Mouse (Mus musculus): ENCODE measurements around the gene Sema6b. TPM values are rescaled to one million over a fixed set of nuclear protein-coding genes. Genes with fewer than 3 reads are reported as not detected.

Gene Sema6b
- polyA plus RNA-seq (2015; fragmentation: Nextera tagmentation; extraction: Ambion mirVana): 10.9 and 11.1 TPM in 2 replicates

GRCm38 (mm10) chr17:56139858-56140595, at the start of gene Sema6b:
TSS of gene Sema6b (minus strand) at chr17:56140343.
- Histone ChIP-seq H3K27ac (replicated peaks) (peak within 1 kb of the TSS; percentile 78), H3K9me3 (no peaks in the 10 kb centered on the region), H3K4me1 (replicated peaks) (peaks cover 61% of the 10 kb centered on the region), H3K4me2 (peak within 1 kb of the TSS; percentile 76), H3K36me3 (no peaks in the 10 kb centered on the region), H3K27me3 (peaks cover 48% of the 10 kb centered on the region), H3K9ac (peak within 1 kb of the TSS; percentile 85), H3K4me3 (peak within 1 kb of the TSS; percentile 74)
- peak; percentile 42 for ATAC-seq (ENCODE audit: low read depth)
- under 1% methylated on average over 78 of the region's 79 CpGs for WGBS

GRCm38 (mm10) chr17:56185281-56186141, 45.4 kb upstream of the Sema6b start:
- Histone ChIP-seq H3K36me3 (peaks cover 59% of the 10 kb centered on the region), H3K9ac (peak overlapping the region; percentile 51; the same call in 1 of the 2 replicates), H3K4me2 (peak overlapping the region; percentile 27; the same call in 1 of the 2 replicates), H3K27ac (replicated peaks) (peak overlapping the region; percentile 83), H3K9me3 (no peaks in the 10 kb centered on the region), H3K27me3 (no peaks in the 10 kb centered on the region), H3K4me3 (no peak overlapping the region), H3K4me1 (replicated peaks) (peaks cover 31% of the 10 kb centered on the region)
- 19% methylated on average over 11 of the region's 11 CpGs for WGBS
- ATAC-seq (ENCODE audit: low read depth): peak; percentile 13; the same call in 1 of the 2 replicates

GRCm38 (mm10) chr17:56183658-56184103, 43.5 kb upstream of the Sema6b start, which contains the start of gene Mydgf:
TSS of gene Mydgf (minus strand) at chr17:56183920.
- peak within 1 kb of the TSS; percentile 94 for H3K4me2 ChIP-seq
- ATAC-seq (ENCODE audit: low read depth): peak; percentile 94
- H3K9me3 ChIP-seq: no peaks in the 10 kb centered on the region
- H3K27ac ChIP-seq (replicated peaks): peak within 1 kb of the TSS; percentile 83
- peak within 1 kb of the TSS; percentile 88 for H3K9ac ChIP-seq
- WGBS: under 1% methylated on average over 47 of the region's 47 CpGs
- peaks cover 59% of the 10 kb centered on the region for H3K36me3 ChIP-seq
- no peaks in the 10 kb centered on the region for H3K27me3 ChIP-seq
- peaks cover 31% of the 10 kb centered on the region for H3K4me1 ChIP-seq (replicated peaks)
- H3K4me3 ChIP-seq: peak within 1 kb of the TSS; percentile 88

- WGBS: 3% methylated on average over 14 of the region's 14 CpGs
- Histone ChIP-seq H3K4me2 (peak overlapping the region; percentile 94), H3K36me3 (peaks cover 57% of the 10 kb centered on the region), H3K9me3 (no peaks in the 10 kb centered on the region), H3K4me1 (replicated peaks) (peaks cover 31% of the 10 kb centered on the region), H3K27me3 (no peaks in the 10 kb centered on the region), H3K27ac (replicated peaks) (peak overlapping the region; percentile 68), H3K4me3 (peak overlapping the region; percentile 88), H3K9ac (peak overlapping the region; percentile 88)
- ATAC-seq (ENCODE audit: low read depth): peak; percentile 49
These were observed 43.0 kb upstream of the Sema6b start for GRCm38 (mm10) chr17:56182975-56183657.

GRCm38 (mm10) chr17:56175416-56175815, 35.3 kb upstream of the Sema6b start:
- H3K27ac ChIP-seq (replicated peaks): no peak overlapping the region
- H3K4me3 ChIP-seq: no peak overlapping the region
- H3K9ac ChIP-seq: no peak overlapping the region
- no peak for ATAC-seq (ENCODE audit: low read depth)
- no peaks in the 10 kb centered on the region for H3K27me3 ChIP-seq
- 99% methylated on average over 3 of the region's 3 CpGs for WGBS
- peaks cover 12% of the 10 kb centered on the region for H3K4me1 ChIP-seq (replicated peaks)
- no peak overlapping the region for H3K4me2 ChIP-seq
- peaks cover 61% of the 10 kb centered on the region for H3K36me3 ChIP-seq
- H3K9me3 ChIP-seq: no peaks in the 10 kb centered on the region

- Histone ChIP-seq H3K36me3 (peaks cover 42% of the 10 kb centered on the region), H3K4me2 (no peak overlapping the region), H3K27ac (replicated peaks) (no peak overlapping the region), H3K4me1 (replicated peaks) (peaks cover 20% of the 10 kb centered on the region), H3K4me3 (no peak overlapping the region), H3K27me3 (no peaks in the 10 kb centered on the region), H3K9ac (no peak overlapping the region), H3K9me3 (no peaks in the 10 kb centered on the region)
- 57% methylated on average over 10 of the region's 10 CpGs for WGBS
- no peak for ATAC-seq (ENCODE audit: low read depth)
These were observed 33.4 kb upstream of the Sema6b start for GRCm38 (mm10) chr17:56173401-56174046.

GRCm38 (mm10) chr17:56171881-56172280, 31.7 kb upstream of the Sema6b start:
- ATAC-seq (ENCODE audit: low read depth): no peak
- H3K36me3 ChIP-seq: peaks cover 27% of the 10 kb centered on the region
- H3K27me3 ChIP-seq: no peaks in the 10 kb centered on the region
- peaks cover 20% of the 10 kb centered on the region for H3K4me1 ChIP-seq (replicated peaks)
- no peak overlapping the region for H3K27ac ChIP-seq (replicated peaks)
- H3K4me2 ChIP-seq: no peak overlapping the region
- WGBS: 89% methylated on average over 17 of the region's 17 CpGs
- no peak overlapping the region for H3K9ac ChIP-seq
- H3K9me3 ChIP-seq: no peaks in the 10 kb centered on the region
- no peak overlapping the region for H3K4me3 ChIP-seq

- Histone ChIP-seq H3K9ac (no peak overlapping the region), H3K27me3 (no peaks in the 10 kb centered on the region), H3K27ac (replicated peaks) (peak overlapping the region; percentile 39; the same call in 1 of the 2 replicates), H3K4me1 (replicated peaks) (peaks cover 20% of the 10 kb centered on the region), H3K4me2 (no peak overlapping the region), H3K4me3 (no peak overlapping the region), H3K36me3 (peaks cover 22% of the 10 kb centered on the region), H3K9me3 (no peaks in the 10 kb centered on the region)
- no peak for ATAC-seq (ENCODE audit: low read depth)
- 78% methylated on average over 9 of the region's 9 CpGs for WGBS
These were observed 31.3 kb upstream of the Sema6b start for GRCm38 (mm10) chr17:56171456-56171855.

- Histone ChIP-seq H3K36me3 (peaks cover 14% of the 10 kb centered on the region), H3K9me3 (no peaks in the 10 kb centered on the region), H3K4me1 (replicated peaks) (peaks cover 25% of the 10 kb centered on the region), H3K4me2 (no peak overlapping the region; the same call in 1 of the 2 replicates), H3K27ac (replicated peaks) (peak overlapping the region; percentile 39), H3K27me3 (no peaks in the 10 kb centered on the region), H3K4me3 (no peak overlapping the region), H3K9ac (0 out of 2 replicates have a peak overlapping the region, but pooled peaks have one; percentile 9)
- 15% methylated on average over 10 of the region's 10 CpGs for WGBS
- ATAC-seq (ENCODE audit: low read depth): no peak
These were observed 30.5 kb upstream of the Sema6b start for GRCm38 (mm10) chr17:56170636-56171035.

- no peak overlapping the region for H3K4me2 ChIP-seq
- H3K4me3 ChIP-seq: no peak overlapping the region
- H3K27me3 ChIP-seq: no peaks in the 10 kb centered on the region
- no peak for ATAC-seq (ENCODE audit: low read depth)
- H3K27ac ChIP-seq (replicated peaks): peak overlapping the region; percentile 39
- H3K9me3 ChIP-seq: no peaks in the 10 kb centered on the region
- WGBS: 69% methylated on average over 6 of the region's 6 CpGs
- peaks cover 33% of the 10 kb centered on the region for H3K4me1 ChIP-seq (replicated peaks)
- peaks cover 7% of the 10 kb centered on the region; the same call in 1 of the 2 replicates for H3K36me3 ChIP-seq
- no peak overlapping the region for H3K9ac ChIP-seq
These were observed 29.7 kb upstream of the Sema6b start for GRCm38 (mm10) chr17:56169830-56170229.

- Histone ChIP-seq H3K27ac (replicated peaks) (peak overlapping the region; percentile 74), H3K4me1 (replicated peaks) (peaks cover 48% of the 10 kb centered on the region), H3K9ac (0 out of 2 replicates have a peak overlapping the region, but pooled peaks have one; percentile 34), H3K9me3 (no peaks in the 10 kb centered on the region), H3K27me3 (peaks cover 9% of the 10 kb centered on the region; the same call in 1 of the 2 replicates), H3K4me2 (peak overlapping the region; percentile 24; the same call in 1 of the 2 replicates), H3K36me3 (no peaks in the 10 kb centered on the region), H3K4me3 (no peak overlapping the region)
- WGBS: 20% methylated on average over 11 of the region's 11 CpGs
- no peak for ATAC-seq (ENCODE audit: low read depth)
These were observed 25.5 kb upstream of the Sema6b start for GRCm38 (mm10) chr17:56165671-56166070.
